Mouse (Mus musculus) heart, embryonic 15.5 days (tissue): ENCODE measurements around the gene Hsd3b1. TPM values are rescaled to one million over a fixed set of nuclear protein-coding genes. Genes with fewer than 3 reads are reported as not detected.

Experiments
- ATAC-seq: fragments of 200-750 bp; cut with Nextera tagmentation; replicated peaks from 2 replicates; pipeline ENCODE4 v1.8.0; 2017; ENCODE audit warnings: low read depth, moderate TSS enrichment; ENCODE audit not compliant: insufficient number of reproducible peaks, insufficient read depth, low FRiP score
- H3K27ac ChIP-seq: fragments of 300-500 bp; sonication (generic); 2 replicates; pipeline ENCODE4 v1.5.1; 2015; ENCODE audit warnings: mild to moderate bottlenecking, inconsistent platforms
- H3K27me3 ChIP-seq: fragments of 300-500 bp; sonication (generic); 2 replicates; pipeline ENCODE4 v1.6.1; 2015; ENCODE audit warnings: inconsistent platforms
- H3K36me3 ChIP-seq: fragments of 300-500 bp; sonication (generic); 2 replicates; pipeline ENCODE4 v1.6.1; 2015; ENCODE audit warnings: mild to moderate bottlenecking, inconsistent platforms
- H3K4me1 ChIP-seq: fragments of 300-500 bp; sonication (generic); replicated peaks from 2 replicates; pipeline ENCODE4 v1.6.1; 2015; ENCODE audit warnings: inconsistent platforms
- H3K4me2 ChIP-seq: fragments of 300-500 bp; sonication (generic); 2 replicates; pipeline ENCODE4 v1.6.1; 2015; ENCODE audit warnings: inconsistent platforms, mild to moderate bottlenecking, moderate library complexity
- H3K4me3 ChIP-seq: fragments of 300-500 bp; sonication (generic); 2 replicates; pipeline ENCODE4 v1.5.1; 2015; ENCODE audit warnings: mild to moderate bottlenecking, inconsistent platforms
- H3K9ac ChIP-seq: fragments of 300-500 bp; sonication (generic); 2 replicates; pipeline ENCODE4 v1.6.1; 2015; ENCODE audit warnings: mild to moderate bottlenecking, inconsistent platforms
- H3K9me3 ChIP-seq: fragments of 300-500 bp; sonication (generic); replicated peaks from 2 replicates; pipeline ENCODE4 v1.6.1; 2016; ENCODE audit warnings: inconsistent platforms
- WGBS: fragments of 180-500 bp; shearing (Covaris S2); methylation state at CpG from one replicate; pipeline ENCODE4 v1.1.7; 2015; ENCODE audit warnings: mixed read lengths; 5-methylcytosine and 5-hydroxymethylcytosine counted together
- polyA plus RNA-seq: library from polyadenylated mRNA; unstranded; fragments of >200 nt; fragmentation: Nextera tagmentation; extraction: Ambion mirVana; gene quantifications from 2 replicates; pipeline ENCODE4 v1.2.1, GENCODE M21; 2015

The Hsd3b1 gene
- 0.08 and 1.0 TPM in 2 replicates for polyA plus RNA-seq

GRCm38 (mm10) chr3:98859576-98859975 lies at the start of gene Hsd3b1:
Gene Hsd3b1 (minus strand): TSS chr3:98859794.
- Histone ChIP-seq H3K27me3 (no peaks in the 10 kb centered on the region), H3K4me3 (no peak within 1 kb of the TSS), H3K27ac (no peak within 1 kb of the TSS), H3K4me2 (no peak within 1 kb of the TSS), H3K9me3 (no peaks in the 10 kb centered on the region), H3K36me3 (no peaks in the 10 kb centered on the region), H3K4me1 (peaks cover 6% of the 10 kb centered on the region), H3K9ac (no peak within 1 kb of the TSS)
- WGBS: 86% methylated on average over 3 of the region's 3 CpGs
- ATAC-seq: no peak

- H3K27ac ChIP-seq: no peak overlapping the region
- H3K4me3 ChIP-seq: no peak overlapping the region
- WGBS: 85% methylated on average over 2 of the region's 2 CpGs
- no peaks in the 10 kb centered on the region for H3K27me3 ChIP-seq
- no peaks in the 10 kb centered on the region for H3K9me3 ChIP-seq
- H3K9ac ChIP-seq: no peak overlapping the region
- no peak overlapping the region for H3K4me2 ChIP-seq
- H3K36me3 ChIP-seq: no peaks in the 10 kb centered on the region
- no peaks in the 10 kb centered on the region for H3K4me1 ChIP-seq
- ATAC-seq: no peak
Measured at GRCm38 (mm10) chr3:98897606-98898005, 38.0 kb upstream of the Hsd3b1 start.

- Histone ChIP-seq H3K9me3 (no peaks in the 10 kb centered on the region), H3K36me3 (no peaks in the 10 kb centered on the region), H3K27me3 (no peaks in the 10 kb centered on the region), H3K4me3 (0 out of 2 replicates have a peak overlapping the region, but pooled peaks have one; percentile 17), H3K4me1 (no peaks in the 10 kb centered on the region), H3K27ac (no peak overlapping the region), H3K9ac (no peak overlapping the region), H3K4me2 (peak overlapping the region; percentile 48)
- no peak for ATAC-seq
- WGBS: 38% methylated on average over 10 of the region's 10 CpGs
Measured at GRCm38 (mm10) chr3:98895071-98895601, 35.5 kb upstream of the Hsd3b1 start.

- 85% methylated on average over 3 of the region's 3 CpGs for WGBS
- Histone ChIP-seq H3K27me3 (no peaks in the 10 kb centered on the region), H3K4me3 (no peak within 1 kb of the TSS), H3K9me3 (no peaks in the 10 kb centered on the region), H3K9ac (no peak within 1 kb of the TSS), H3K36me3 (no peaks in the 10 kb centered on the region), H3K4me1 (no peaks in the 10 kb centered on the region), H3K4me2 (no peak within 1 kb of the TSS), H3K27ac (no peak within 1 kb of the TSS)
- no peak for ATAC-seq
Measured at GRCm38 (mm10) chr3:98893057-98893772, 33.6 kb upstream of the Hsd3b1 start, which contains the start of gene Hao2. Gene Hao2 (minus strand): TSS chr3:98893239.

GRCm38 (mm10) chr3:98890430-98890829 lies 30.8 kb upstream of the Hsd3b1 start:
- no peak overlapping the region for H3K27ac ChIP-seq
- 53% methylated on average over 4 of the region's 4 CpGs for WGBS
- no peak for ATAC-seq
- no peak overlapping the region for H3K4me3 ChIP-seq
- no peaks in the 10 kb centered on the region for H3K36me3 ChIP-seq
- no peaks in the 10 kb centered on the region for H3K4me1 ChIP-seq
- H3K9ac ChIP-seq: no peak overlapping the region
- H3K9me3 ChIP-seq: no peaks in the 10 kb centered on the region
- H3K27me3 ChIP-seq: no peaks in the 10 kb centered on the region
- H3K4me2 ChIP-seq: no peak overlapping the region

GRCm38 (mm10) chr3:98888206-98888605 lies 28.6 kb upstream of the Hsd3b1 start:
- Histone ChIP-seq H3K4me1 (no peaks in the 10 kb centered on the region), H3K36me3 (no peaks in the 10 kb centered on the region), H3K9me3 (no peaks in the 10 kb centered on the region), H3K4me3 (no peak overlapping the region), H3K9ac (no peak overlapping the region), H3K27me3 (no peaks in the 10 kb centered on the region), H3K4me2 (no peak overlapping the region), H3K27ac (no peak overlapping the region)
- no peak for ATAC-seq
- WGBS: 61% methylated on average over 2 of the region's 2 CpGs

- H3K27ac ChIP-seq: no peak overlapping the region
- no peak overlapping the region for H3K4me3 ChIP-seq
- H3K4me1 ChIP-seq: no peaks in the 10 kb centered on the region
- H3K36me3 ChIP-seq: no peaks in the 10 kb centered on the region
- H3K9ac ChIP-seq: no peak overlapping the region
- no peak overlapping the region for H3K4me2 ChIP-seq
- WGBS: 87% methylated on average over 2 of the region's 2 CpGs
- H3K27me3 ChIP-seq: no peaks in the 10 kb centered on the region
- no peak for ATAC-seq
- H3K9me3 ChIP-seq: no peaks in the 10 kb centered on the region
Measured at GRCm38 (mm10) chr3:98880831-98881230, 21.2 kb upstream of the Hsd3b1 start.

GRCm38 (mm10) chr3:98880216-98880615 lies 20.6 kb upstream of the Hsd3b1 start:
- Histone ChIP-seq H3K36me3 (no peaks in the 10 kb centered on the region), H3K4me2 (no peak overlapping the region), H3K9me3 (no peaks in the 10 kb centered on the region), H3K4me3 (no peak overlapping the region), H3K9ac (no peak overlapping the region), H3K27ac (no peak overlapping the region), H3K4me1 (no peaks in the 10 kb centered on the region), H3K27me3 (no peaks in the 10 kb centered on the region)
- ATAC-seq: no peak
- 79% methylated on average over 6 of the region's 6 CpGs for WGBS

GRCm38 (mm10) chr3:98868219-98868618 lies 8.6 kb upstream of the Hsd3b1 start:
- Histone ChIP-seq H3K4me2 (no peak overlapping the region), H3K27ac (no peak overlapping the region), H3K9me3 (no peaks in the 10 kb centered on the region), H3K9ac (no peak overlapping the region), H3K4me1 (no peaks in the 10 kb centered on the region), H3K27me3 (no peaks in the 10 kb centered on the region), H3K36me3 (no peaks in the 10 kb centered on the region), H3K4me3 (no peak overlapping the region)
- 90% methylated on average over 2 of the region's 2 CpGs for WGBS
- ATAC-seq: no peak

GRCm38 (mm10) chr3:98862800-98863199 lies 3.2 kb upstream of the Hsd3b1 start:
- WGBS: 91% methylated on average over 1 of the region's 1 CpGs
- H3K36me3 ChIP-seq: no peaks in the 10 kb centered on the region
- H3K4me2 ChIP-seq: no peak overlapping the region
- no peak overlapping the region for H3K4me3 ChIP-seq
- no peaks in the 10 kb centered on the region for H3K27me3 ChIP-seq
- no peaks in the 10 kb centered on the region for H3K4me1 ChIP-seq
- H3K9ac ChIP-seq: no peak overlapping the region
- H3K27ac ChIP-seq: no peak overlapping the region
- no peak for ATAC-seq
- no peaks in the 10 kb centered on the region for H3K9me3 ChIP-seq

- no peaks in the 10 kb centered on the region for H3K36me3 ChIP-seq
Measured at GRCm38 (mm10) chr3:98858051-98858450, 1.5 kb downstream of the Hsd3b1 start.

GRCm38 (mm10) chr3:98856892-98857291 lies 2.7 kb downstream of the Hsd3b1 start:
- no peak for ATAC-seq
- Histone ChIP-seq H3K4me1 (peaks cover 6% of the 10 kb centered on the region), H3K27me3 (no peaks in the 10 kb centered on the region), H3K4me2 (no peak overlapping the region), H3K27ac (no peak overlapping the region), H3K9ac (no peak overlapping the region), H3K9me3 (no peaks in the 10 kb centered on the region), H3K4me3 (no peak overlapping the region), H3K36me3 (no peaks in the 10 kb centered on the region)
- 8% methylated on average over 1 of the region's 1 CpGs for whole genome bisulfite sequencing

More at GRCm38 (mm10) chr3:98858051-98858450, 1.5 kb downstream of the Hsd3b1 start:
- H3K27ac ChIP-seq: no peak overlapping the region
- WGBS: 28% methylated on average over 2 of the region's 2 CpGs
- H3K27me3 ChIP-seq: no peaks in the 10 kb centered on the region
- no peaks in the 10 kb centered on the region for H3K9me3 ChIP-seq
- H3K4me1 ChIP-seq: peaks cover 6% of the 10 kb centered on the region
- H3K9ac ChIP-seq: no peak overlapping the region
- no peak overlapping the region for H3K4me2 ChIP-seq
- no peak overlapping the region for H3K4me3 ChIP-seq
- no peak for ATAC-seq
